Mouse (Mus musculus): ENCODE data around the gene Ostf1. TPM values are rescaled to one million over a fixed set of nuclear protein-coding genes. Genes with fewer than 3 reads are reported as not detected.

Gene Ostf1
- polyA plus RNA-seq, 1 experiment from 2014 or later: 65.3 TPM

- H3K9me3 ChIP-seq: no peaks in the 10 kb centered on the region
- H3K4me2 ChIP-seq (replicated peaks): no peak overlapping the region
- no peaks in the 10 kb centered on the region for H3K27me3 ChIP-seq
- no peaks in the 10 kb centered on the region for H3K36me3 ChIP-seq
- ATAC-seq (ENCODE audit: low FRiP score, low read depth): no peak
- no peak overlapping the region for H3K4me3 ChIP-seq
- H3K27ac ChIP-seq: no peak overlapping the region
- H3K4me1 ChIP-seq: no peaks in the 10 kb centered on the region
- no peak overlapping the region for H3K9ac ChIP-seq
- 85% methylated on average over 2 of the region's 2 CpGs for WGBS
Measured at GRCm38 (mm10) chr19:18555645-18556044, 76.0 kb downstream of the Ostf1 start.

GRCm38 (mm10) chr19:18548668-18549067 is 83.0 kb downstream of the Ostf1 start:
- 6% methylated on average over 4 of the region's 4 CpGs for WGBS
- 0 out of 2 replicates have a peak, but pooled peaks cover 5% of the 10 kb centered on the region for H3K27me3 ChIP-seq
- no peak overlapping the region for H3K9ac ChIP-seq
- no peaks in the 10 kb centered on the region for H3K9me3 ChIP-seq
- H3K36me3 ChIP-seq: no peaks in the 10 kb centered on the region
- no peaks in the 10 kb centered on the region for H3K4me1 ChIP-seq
- H3K4me3 ChIP-seq: no peak overlapping the region
- no peak overlapping the region for H3K4me2 ChIP-seq (replicated peaks)
- H3K27ac ChIP-seq: no peak overlapping the region
- ATAC-seq (ENCODE audit: low FRiP score, low read depth): no peak

Other genes starting within 250 kb of the Ostf1 start
- 17.7 and 24.6 TPM in 2 replicates for gene Nmrk1, start 127 bp upstream of the Ostf1 start, polyA plus RNA-seq (2015; fragmentation: Nextera tagmentation; extraction: Ambion mirVana)
- 28.5 and 30.0 TPM in 2 replicates for gene Carnmt1, start 38.9 kb upstream of the Ostf1 start, polyA plus RNA-seq (2015; fragmentation: Nextera tagmentation; extraction: Ambion mirVana)
- 24.5 and 26.5 TPM in 2 replicates for gene D030056L22Rik, start 81.4 kb upstream of the Ostf1 start, polyA plus RNA-seq (2015; fragmentation: Nextera tagmentation; extraction: Ambion mirVana)
- 0.38 and 0.39 TPM in 2 replicates for gene Trpm6, start 118.2 kb upstream of the Ostf1 start, polyA plus RNA-seq (2015; fragmentation: Nextera tagmentation; extraction: Ambion mirVana)